Mouse (Mus musculus) neural tube, embryonic 11.5 days (tissue): Measurements from ENCODE around the gene Tomm7. TPM values are rescaled to one million over a fixed set of nuclear protein-coding genes. Genes with fewer than 3 reads are reported as not detected.

Experiments
- ATAC-seq: fragments of 200-750 bp; cut with Nextera tagmentation; 2 replicates; pipeline ENCODE4 v1.8.0; 2017; ENCODE audit warnings: moderate number of reproducible peaks, mild to moderate bottlenecking, moderate TSS enrichment, moderate library complexity; ENCODE audit not compliant: insufficient read depth, low FRiP score, low TSS enrichment
- DNase-seq: peaks from one replicate; pipeline ENCODE4 v3.0.0-alpha.2; 2015; ENCODE audit warnings: low spot score
- H3K27ac ChIP-seq: fragments of 300-500 bp; sonication (generic); 2 replicates; pipeline ENCODE4 v1.5.1; 2014; ENCODE audit warnings: low read depth, mild to moderate bottlenecking, low read length
- H3K27me3 ChIP-seq: fragments of 300-500 bp; sonication (generic); 2 replicates; pipeline ENCODE4 v1.6.1; 2014; ENCODE audit warnings: mild to moderate bottlenecking, low read length, mixed read lengths; ENCODE audit not compliant: control insufficient read depth, insufficient read depth
- H3K36me3 ChIP-seq: fragments of 300-500 bp; sonication (generic); 2 replicates; pipeline ENCODE4 v1.6.1; 2014; ENCODE audit warnings: mild to moderate bottlenecking, low read length, moderate library complexity, mixed read lengths; ENCODE audit not compliant: control insufficient read depth, insufficient read depth
- H3K4me1 ChIP-seq: fragments of 300-500 bp; sonication (generic); 2 replicates; pipeline ENCODE4 v1.6.1; 2014; ENCODE audit warnings: low read length, mixed read lengths; ENCODE audit not compliant: control insufficient read depth, insufficient read depth
- H3K4me2 ChIP-seq: fragments of 300-500 bp; sonication (generic); 2 replicates; pipeline ENCODE4 v1.6.1; 2014; ENCODE audit warnings: low read depth, mild to moderate bottlenecking, moderate library complexity
- H3K4me3 ChIP-seq: fragments of 300-500 bp; sonication (generic); 2 replicates; pipeline ENCODE4 v1.5.1; 2014; ENCODE audit warnings: low read depth, low read length
- H3K9ac ChIP-seq: fragments of 300-500 bp; sonication (generic); 2 replicates; pipeline ENCODE4 v1.6.1; 2014; ENCODE audit warnings: mild to moderate bottlenecking, low read length
- H3K9me3 ChIP-seq: fragments of 300-500 bp; sonication (generic); 2 replicates; pipeline ENCODE4 v1.6.1; 2016; ENCODE audit warnings: low read length; ENCODE audit not compliant: control insufficient read depth
- WGBS: fragments of 180-500 bp; shearing (Covaris S2); extraction: QIAGEN DNeasy Blood & Tissue Kit; methylation state at CpG from one replicate; pipeline ENCODE4 v1.1.7; 2014; 5-methylcytosine and 5-hydroxymethylcytosine counted together
- polyA plus RNA-seq: library from polyadenylated mRNA; unstranded; fragments of >200 nt; fragmentation: Nextera tagmentation; extraction: Ambion mirVana; gene quantifications from 2 replicates; pipeline ENCODE4 v1.2.1, GENCODE M21; 2014

The Tomm7 gene
- polyA plus RNA-seq, 1 experiment from 2014 or later, result 119 TPM

- Histone ChIP-seq H3K27me3 (no peaks in the 10 kb centered on the region), H3K4me1 (no peaks in the 10 kb centered on the region), H3K4me3 (no peak overlapping the region), H3K27ac (no peak overlapping the region), H3K36me3 (no peaks in the 10 kb centered on the region), H3K4me2 (no peak overlapping the region), H3K9ac (no peak overlapping the region), H3K9me3 (no peaks in the 10 kb centered on the region)
- ATAC-seq, result no peak
- 83% methylated on average over 5 of the region's 5 CpGs for WGBS
- no peak for DNase-seq
Observed at GRCm38 (mm10) chr5:23865941-23866340, 22.0 kb upstream of the Tomm7 start.

DNA sequence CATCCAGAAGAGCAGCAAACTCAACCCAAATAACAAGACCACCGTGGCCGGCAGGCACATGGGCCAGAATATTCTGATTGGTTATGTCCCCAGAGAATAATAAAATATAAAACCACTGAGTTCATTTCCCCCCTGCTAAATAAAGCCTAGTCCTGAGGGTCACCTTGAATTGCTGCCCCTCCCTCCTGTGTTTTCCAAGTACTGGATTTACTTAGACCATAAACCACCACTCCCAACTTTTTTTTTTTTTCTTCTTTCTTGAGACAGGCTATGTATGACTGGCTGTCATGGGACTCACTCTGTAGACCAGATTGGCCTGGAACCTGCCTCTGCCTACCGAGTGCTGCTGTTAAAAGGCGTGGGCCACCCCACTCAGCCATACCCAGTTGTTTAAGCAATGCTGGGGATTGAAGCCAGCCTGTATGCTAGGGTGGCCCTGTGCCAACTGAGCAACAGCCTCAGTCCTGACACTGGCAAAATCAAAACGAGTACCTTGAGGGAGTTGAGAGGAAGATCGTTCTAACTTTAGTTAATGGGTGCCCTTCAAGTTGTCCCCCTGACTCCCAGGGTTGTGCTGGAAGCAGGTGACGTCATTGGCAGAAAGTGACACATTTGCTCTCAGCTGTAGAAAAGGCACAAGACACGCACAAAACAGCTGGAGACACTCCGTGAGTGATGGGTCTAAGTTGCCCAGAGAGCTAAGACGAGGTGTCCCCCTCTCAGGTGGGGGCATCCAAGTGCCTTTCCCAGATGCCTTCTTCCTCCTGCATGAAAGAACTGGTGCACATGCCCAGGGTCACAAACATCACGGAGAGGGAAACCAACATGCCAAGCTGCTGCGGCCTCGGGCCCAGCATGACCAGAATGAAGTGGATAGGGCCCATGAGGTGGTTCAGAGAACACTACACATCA is 20.3 kb upstream of the Tomm7 start:
- no peaks in the 10 kb centered on the region; the same call in 1 of the 2 replicates for H3K36me3 ChIP-seq
- ATAC-seq (no peak), DNase-seq (no peak)
- no peaks in the 10 kb centered on the region for H3K27me3 ChIP-seq
- H3K4me3 ChIP-seq, result no peak overlapping the region
- H3K27ac ChIP-seq, result no peak overlapping the region
- no peaks in the 10 kb centered on the region for H3K9me3 ChIP-seq
- H3K4me2 ChIP-seq, result no peak overlapping the region
- no peak overlapping the region for H3K9ac ChIP-seq
- WGBS, result 83% methylated on average over 13 of the region's 13 CpGs
- H3K4me1 ChIP-seq, result no peaks in the 10 kb centered on the region

DNA sequence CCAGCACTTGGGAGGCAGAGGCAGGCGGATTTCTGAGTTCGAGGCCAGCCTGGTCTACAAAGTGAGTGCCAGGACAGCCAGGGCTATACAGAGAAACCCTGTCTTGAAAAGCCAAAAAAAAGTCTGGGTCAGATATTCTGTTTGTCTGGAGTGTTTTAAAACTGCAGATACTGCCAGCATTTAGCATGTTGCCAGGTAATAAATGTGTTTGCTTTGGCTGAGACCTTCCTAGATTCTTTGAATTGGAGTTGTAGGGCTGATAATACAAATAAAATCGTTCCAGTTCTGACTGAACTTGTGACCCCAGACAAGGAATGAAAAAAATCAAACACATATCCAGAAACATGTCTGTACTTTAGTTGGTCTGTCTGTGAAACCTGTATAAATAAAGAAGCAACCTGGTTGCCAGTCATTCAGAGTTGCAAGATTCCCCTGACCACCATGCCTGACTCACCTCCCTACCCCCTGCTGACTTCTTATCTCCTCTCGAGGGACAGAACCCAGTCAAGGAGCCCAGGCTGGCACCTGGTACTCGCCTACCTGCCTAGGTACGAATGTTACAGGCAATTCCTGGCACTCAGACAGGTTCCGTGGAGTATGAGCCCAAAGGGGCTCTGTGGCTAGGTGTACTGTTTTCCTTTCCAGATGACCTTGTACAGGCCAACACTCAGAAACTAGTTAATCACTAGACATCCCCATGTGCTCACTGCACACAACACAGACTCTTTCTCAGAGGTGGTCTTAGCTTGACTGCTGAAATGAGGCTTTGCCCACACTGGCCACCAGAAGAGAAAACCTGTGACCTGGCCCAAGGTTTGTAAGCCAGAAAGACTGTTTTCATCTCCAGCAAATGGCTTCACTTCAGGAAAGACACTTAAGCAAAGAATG is 19.4 kb upstream of the Tomm7 start:
- no peaks in the 10 kb centered on the region for H3K27me3 ChIP-seq
- H3K4me2 ChIP-seq, result no peak overlapping the region
- H3K4me3 ChIP-seq, result no peak overlapping the region
- H3K27ac ChIP-seq, result no peak overlapping the region
- H3K9ac ChIP-seq, result no peak overlapping the region
- no peak for DNase-seq
- ATAC-seq, result no peak
- WGBS, result 86% methylated on average over 7 of the region's 7 CpGs
- H3K36me3 ChIP-seq, result peaks cover 3% of the 10 kb centered on the region; the same call in 1 of the 2 replicates
- H3K4me1 ChIP-seq, result no peaks in the 10 kb centered on the region
- no peaks in the 10 kb centered on the region for H3K9me3 ChIP-seq

DNA sequence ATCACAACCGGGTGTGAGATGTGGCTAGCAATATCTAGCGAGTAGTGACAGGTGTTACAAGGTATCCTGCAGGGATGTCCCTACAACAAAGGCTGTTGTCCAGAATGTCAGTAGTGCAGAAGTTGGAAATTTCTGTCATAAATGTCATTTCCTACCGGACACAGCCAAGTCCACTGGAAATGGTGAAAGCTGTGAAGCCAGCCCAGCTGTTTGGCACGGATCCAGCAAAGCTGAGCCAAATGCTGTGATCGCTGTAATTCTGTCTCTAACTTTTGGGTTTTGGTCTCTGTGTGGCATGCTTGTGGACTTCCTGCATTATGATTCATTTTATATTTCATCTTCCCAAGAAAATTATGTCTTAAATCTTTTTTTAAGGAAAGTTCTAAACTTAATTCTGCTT is 18.3 kb upstream of the Tomm7 start:
- Histone ChIP-seq H3K4me3 (no peak overlapping the region), H3K4me1 (no peaks in the 10 kb centered on the region), H3K27ac (no peak overlapping the region), H3K27me3 (no peaks in the 10 kb centered on the region), H3K36me3 (peaks cover 3% of the 10 kb centered on the region; the same call in 1 of the 2 replicates), H3K4me2 (no peak overlapping the region), H3K9ac (no peak overlapping the region), H3K9me3 (no peaks in the 10 kb centered on the region)
- ATAC-seq (no peak), DNase-seq (no peak)
- WGBS, result 86% methylated on average over 5 of the region's 5 CpGs

- no peaks in the 10 kb centered on the region for H3K27me3 ChIP-seq
- H3K9me3 ChIP-seq, result no peaks in the 10 kb centered on the region
- H3K4me2 ChIP-seq, result no peak overlapping the region
- H3K4me3 ChIP-seq, result no peak overlapping the region
- no peak overlapping the region for H3K9ac ChIP-seq
- H3K4me1 ChIP-seq, result no peaks in the 10 kb centered on the region
- WGBS, result 94% methylated on average over 9 of the region's 9 CpGs
- no peak overlapping the region for H3K27ac ChIP-seq
- DNase-seq (no peak), ATAC-seq (no peak)
- peaks cover 5% of the 10 kb centered on the region; the same call in 1 of the 2 replicates for H3K36me3 ChIP-seq
Observed at GRCm38 (mm10) chr5:23861721-23862120, 17.8 kb upstream of the Tomm7 start.

GRCm38 (mm10) chr5:23859896-23860295 is 15.9 kb upstream of the Tomm7 start:
- Histone ChIP-seq H3K27ac (no peak overlapping the region), H3K4me2 (no peak overlapping the region), H3K27me3 (no peaks in the 10 kb centered on the region), H3K36me3 (peaks cover 11% of the 10 kb centered on the region), H3K4me1 (no peaks in the 10 kb centered on the region), H3K9me3 (no peaks in the 10 kb centered on the region), H3K9ac (no peak overlapping the region), H3K4me3 (no peak overlapping the region)
- ATAC-seq (no peak), DNase-seq (no peak)
- 59% methylated on average over 5 of the region's 5 CpGs for WGBS

GRCm38 (mm10) chr5:23859087-23859718 is 15.2 kb upstream of the Tomm7 start:
- DNase-seq (no peak), ATAC-seq (no peak)
- H3K4me3 ChIP-seq, result no peak overlapping the region
- H3K27ac ChIP-seq, result no peak overlapping the region
- H3K9ac ChIP-seq, result no peak overlapping the region
- H3K27me3 ChIP-seq, result no peaks in the 10 kb centered on the region
- H3K36me3 ChIP-seq, result peaks cover 15% of the 10 kb centered on the region
- no peak overlapping the region for H3K4me2 ChIP-seq
- no peaks in the 10 kb centered on the region for H3K4me1 ChIP-seq
- whole genome bisulfite sequencing, result 93% methylated on average over 1 of the region's 1 CpGs
- H3K9me3 ChIP-seq, result no peaks in the 10 kb centered on the region

- Histone ChIP-seq H3K27me3 (no peaks in the 10 kb centered on the region), H3K4me1 (no peaks in the 10 kb centered on the region), H3K4me3 (no peak overlapping the region), H3K36me3 (peaks cover 18% of the 10 kb centered on the region), H3K9ac (no peak overlapping the region), H3K9me3 (no peaks in the 10 kb centered on the region), H3K27ac (no peak overlapping the region), H3K4me2 (no peak overlapping the region)
- DNase-seq, result peak; percentile 25
- ATAC-seq, result no peak
- WGBS, result 84% methylated on average over 7 of the region's 7 CpGs
Observed at GRCm38 (mm10) chr5:23858643-23859042, 14.7 kb upstream of the Tomm7 start.
